Mouse (Mus musculus): Measurements from ENCODE around the gene Tshz2. TPM values are rescaled to one million over a fixed set of nuclear protein-coding genes. Genes with fewer than 3 reads are reported as not detected.
"Not testable (repeated sequence)": the region's sequence is repeated elsewhere in the genome, so short reads cannot be mapped to it uniquely, and the experiment has no call there.

Tshz2 gene
- 2.7 and 3.4 TPM in 2 replicates for polyA plus RNA-seq (2016; fragmentation: Nextera tagmentation; extraction: Ambion mirVana)

- no peaks in the 10 kb centered on the region for H3K36me3 ChIP-seq (replicated peaks)
- H3K9me3 ChIP-seq = no peaks in the 10 kb centered on the region
- WGBS = under 1% methylated on average over 22 of the region's 22 CpGs
- DNase-seq (ENCODE audit: low spot score) = peak; percentile 75
- no peaks in the 10 kb centered on the region for H3K27me3 ChIP-seq (replicated peaks; ENCODE audit: low read depth, poor library complexity, severe bottlenecking)
- peak within 1 kb of the TSS; percentile 81 for H3K4me3 ChIP-seq
- peak within 1 kb of the TSS; percentile 88 for H3K27ac ChIP-seq (replicated peaks)
- peaks cover 34% of the 10 kb centered on the region for H3K4me1 ChIP-seq
Measured at GRCm38 (mm10) chr2:169632338-169633151, at the start of gene Tshz2. Gene Tshz2, plus strand, starts transcription at chr2:169633013.

- H3K36me3 ChIP-seq (replicated peaks) = no peaks in the 10 kb centered on the region
- peaks cover 19% of the 10 kb centered on the region for H3K4me1 ChIP-seq
- H3K9me3 ChIP-seq = no peaks in the 10 kb centered on the region
- H3K27ac ChIP-seq (replicated peaks) = no peak overlapping the region
- no peak for DNase-seq (ENCODE audit: low spot score)
- no peak overlapping the region for H3K4me3 ChIP-seq
- 85% methylated on average over 3 of the region's 3 CpGs for WGBS
- H3K27me3 ChIP-seq (replicated peaks; ENCODE audit: low read depth, poor library complexity, severe bottlenecking) = no peaks in the 10 kb centered on the region
Measured at GRCm38 (mm10) chr2:169583476-169583875, 49.3 kb upstream of the Tshz2 start.

- Histone ChIP-seq H3K27me3 (replicated peaks; ENCODE audit: low read depth, poor library complexity, severe bottlenecking) (no peaks in the 10 kb centered on the region), H3K27ac (replicated peaks) (no peak overlapping the region), H3K36me3 (replicated peaks) (no peaks in the 10 kb centered on the region), H3K9me3 (no peaks in the 10 kb centered on the region), H3K4me3 (no peak overlapping the region), H3K4me1 (peaks cover 25% of the 10 kb centered on the region)
- no peak for DNase-seq (ENCODE audit: low spot score)
- WGBS = 58% methylated on average over 15 of the region's 15 CpGs
Measured at GRCm38 (mm10) chr2:169584745-169585456, 47.9 kb upstream of the Tshz2 start.

- Histone ChIP-seq H3K27me3 (replicated peaks; ENCODE audit: low read depth, poor library complexity, severe bottlenecking) (no peaks in the 10 kb centered on the region), H3K4me1 (peaks cover 32% of the 10 kb centered on the region), H3K27ac (replicated peaks) (no peak overlapping the region; the same call in 1 of the 2 replicates), H3K36me3 (replicated peaks) (no peaks in the 10 kb centered on the region), H3K9me3 (no peaks in the 10 kb centered on the region), H3K4me3 (no peak overlapping the region)
- WGBS = 78% methylated on average over 12 of the region's 12 CpGs
- peak; percentile 28 for DNase-seq (ENCODE audit: low spot score)
Measured at GRCm38 (mm10) chr2:169585631-169586285, 47.1 kb upstream of the Tshz2 start.

GRCm38 (mm10) chr2:169586688-169587087 lies 46.1 kb upstream of the Tshz2 start:
- Histone ChIP-seq H3K27ac (replicated peaks) (no peak overlapping the region), H3K36me3 (replicated peaks) (no peaks in the 10 kb centered on the region), H3K4me1 (peaks cover 38% of the 10 kb centered on the region), H3K4me3 (no peak overlapping the region), H3K9me3 (no peaks in the 10 kb centered on the region), H3K27me3 (replicated peaks; ENCODE audit: low read depth, poor library complexity, severe bottlenecking) (no peaks in the 10 kb centered on the region)
- 93% methylated on average over 3 of the region's 3 CpGs for WGBS
- no peak for DNase-seq (ENCODE audit: low spot score)

- not testable (repeated sequence) for H3K4me3 ChIP-seq, H3K9me3 ChIP-seq
- peak within 1 kb of the TSS; percentile 35; the same call in 1 of the 2 replicates for H3K27ac ChIP-seq (replicated peaks)
Measured at GRCm38 (mm10) chr2:169587645-169588044, 45.2 kb upstream of the Tshz2 start, which contains the start of gene Gm11011. Gene Gm11011, minus strand, starts transcription at chr2:169587745.

GRCm38 (mm10) chr2:169589697-169590096 lies 43.1 kb upstream of the Tshz2 start:
- H3K36me3 ChIP-seq (replicated peaks) = no peaks in the 10 kb centered on the region
- no peak overlapping the region for H3K27ac ChIP-seq (replicated peaks)
- H3K4me1 ChIP-seq = peaks cover 37% of the 10 kb centered on the region
- no peaks in the 10 kb centered on the region for H3K9me3 ChIP-seq
- no peaks in the 10 kb centered on the region for H3K27me3 ChIP-seq (replicated peaks; ENCODE audit: low read depth, poor library complexity, severe bottlenecking)
- DNase-seq (ENCODE audit: low spot score) = no peak
- WGBS = 89% methylated on average over 10 of the region's 10 CpGs
- no peak overlapping the region for H3K4me3 ChIP-seq

More at GRCm38 (mm10) chr2:169587645-169588044, 45.2 kb upstream of the Tshz2 start, which contains the start of gene Gm11011:
- H3K4me1 ChIP-seq = peaks cover 38% of the 10 kb centered on the region
- not testable (repeated sequence) for H3K27me3 ChIP-seq (replicated peaks; ENCODE audit: low read depth, poor library complexity, severe bottlenecking); H3K36me3 ChIP-seq (replicated peaks); DNase-seq (ENCODE audit: low spot score)

GRCm38 (mm10) chr2:169590412-169590811 lies 42.4 kb upstream of the Tshz2 start:
- H3K4me1 ChIP-seq = peaks cover 30% of the 10 kb centered on the region
- H3K27me3 ChIP-seq (replicated peaks; ENCODE audit: low read depth, poor library complexity, severe bottlenecking) = no peaks in the 10 kb centered on the region
- WGBS = 54% methylated on average over 8 of the region's 8 CpGs
- H3K4me3 ChIP-seq = no peak overlapping the region
- DNase-seq (ENCODE audit: low spot score) = peak; percentile 23
- no peaks in the 10 kb centered on the region for H3K9me3 ChIP-seq
- no peaks in the 10 kb centered on the region for H3K36me3 ChIP-seq (replicated peaks)
- H3K27ac ChIP-seq (replicated peaks) = no peak overlapping the region

- no peaks in the 10 kb centered on the region for H3K36me3 ChIP-seq (replicated peaks)
- 79% methylated on average over 3 of the region's 3 CpGs for WGBS
- H3K4me1 ChIP-seq = peaks cover 16% of the 10 kb centered on the region
- no peak overlapping the region for H3K27ac ChIP-seq (replicated peaks)
- H3K9me3 ChIP-seq = no peaks in the 10 kb centered on the region
- H3K27me3 ChIP-seq (replicated peaks; ENCODE audit: low read depth, poor library complexity, severe bottlenecking) = no peaks in the 10 kb centered on the region
- no peak overlapping the region for H3K4me3 ChIP-seq
- no peak for DNase-seq (ENCODE audit: low spot score)
Measured at GRCm38 (mm10) chr2:169593742-169594141, 39.1 kb upstream of the Tshz2 start.

- H3K36me3 ChIP-seq (replicated peaks) = no peaks in the 10 kb centered on the region
- no peaks in the 10 kb centered on the region for H3K9me3 ChIP-seq
- 81% methylated on average over 6 of the region's 6 CpGs for WGBS
- DNase-seq (ENCODE audit: low spot score) = no peak
- H3K27me3 ChIP-seq (replicated peaks; ENCODE audit: low read depth, poor library complexity, severe bottlenecking) = no peaks in the 10 kb centered on the region
- H3K4me1 ChIP-seq = peaks cover 3% of the 10 kb centered on the region; the same call in 1 of the 2 replicates
- no peak overlapping the region for H3K27ac ChIP-seq (replicated peaks)
- H3K4me3 ChIP-seq = no peak overlapping the region
Measured at GRCm38 (mm10) chr2:169597357-169597756, 35.5 kb upstream of the Tshz2 start.

- 91% methylated on average over 8 of the region's 8 CpGs for WGBS
- Histone ChIP-seq H3K27ac (replicated peaks) (no peak overlapping the region), H3K4me3 (no peak overlapping the region), H3K36me3 (replicated peaks) (no peaks in the 10 kb centered on the region), H3K4me1 (peaks cover 3% of the 10 kb centered on the region; the same call in 1 of the 2 replicates), H3K27me3 (replicated peaks; ENCODE audit: low read depth, poor library complexity, severe bottlenecking) (no peaks in the 10 kb centered on the region), H3K9me3 (no peaks in the 10 kb centered on the region)
- DNase-seq (ENCODE audit: low spot score) = no peak
Measured at GRCm38 (mm10) chr2:169597971-169598370, 34.8 kb upstream of the Tshz2 start.

GRCm38 (mm10) chr2:169599591-169599990 lies 33.2 kb upstream of the Tshz2 start:
- DNase-seq (ENCODE audit: low spot score) = no peak
- 94% methylated on average over 4 of the region's 4 CpGs for WGBS
- Histone ChIP-seq H3K27ac (replicated peaks) (no peak overlapping the region), H3K4me1 (peaks cover 3% of the 10 kb centered on the region; the same call in 1 of the 2 replicates), H3K27me3 (replicated peaks; ENCODE audit: low read depth, poor library complexity, severe bottlenecking) (no peaks in the 10 kb centered on the region), H3K4me3 (no peak overlapping the region), H3K36me3 (replicated peaks) (no peaks in the 10 kb centered on the region), H3K9me3 (no peaks in the 10 kb centered on the region)

All from embryonic facial prominence, embryonic 10.5 days (tissue).